Mouse (Mus musculus): ENCODE results near the gene Mark2.

The Mark2 gene

GRCm38 (mm10) chr19:7267091-7267741 is 74.4 kb downstream of the Mark2 start, which contains the start of gene Rcor2:
Gene Rcor2 (plus strand): TSS chr19:7267325.
- DNase-seq (ENCODE audit: low spot score), result peak; percentile 80

GRCm38 (mm10) chr19:7266421-7266831 is 75.2 kb downstream of the Mark2 start:
- DNase-seq (ENCODE audit: low spot score), result no peak

GRCm38 (mm10) chr19:7265478-7266191 is 76.0 kb downstream of the Mark2 start:
- DNase-seq (ENCODE audit: low spot score), result no peak

- DNase-seq (ENCODE audit: low spot score), result no peak
Observed at GRCm38 (mm10) chr19:7264766-7265331, 76.8 kb downstream of the Mark2 start.

GRCm38 (mm10) chr19:7264088-7264765 is 77.4 kb downstream of the Mark2 start:
- peak; percentile 66 for DNase-seq (ENCODE audit: low spot score)

- no peak for DNase-seq (ENCODE audit: low spot score)
Observed at GRCm38 (mm10) chr19:7262592-7262991, 79.1 kb downstream of the Mark2 start.

- DNase-seq (ENCODE audit: low spot score), result no peak
Observed at GRCm38 (mm10) chr19:7261964-7262363, 79.7 kb downstream of the Mark2 start.

- no peak for DNase-seq (ENCODE audit: low spot score)
Observed at GRCm38 (mm10) chr19:7261476-7261875, 80.2 kb downstream of the Mark2 start.

- DNase-seq (ENCODE audit: low spot score), result no peak
Observed at GRCm38 (mm10) chr19:7257881-7258280, 83.8 kb downstream of the Mark2 start.

GRCm38 (mm10) chr19:7246021-7246420 is 95.6 kb downstream of the Mark2 start:
- no peak for DNase-seq (ENCODE audit: low spot score)

GRCm38 (mm10) chr19:7240782-7241690 is 100.6 kb downstream of the Mark2 start, which contains the start of gene Naa40:
Gene Naa40 (minus strand): TSS chr19:7241183.
- peak; percentile 94 for DNase-seq (ENCODE audit: low spot score)

GRCm38 (mm10) chr19:7240291-7240690 is 101.4 kb downstream of the Mark2 start:
- DNase-seq (ENCODE audit: low spot score), result no peak

- DNase-seq (ENCODE audit: low spot score), result no peak
Observed at GRCm38 (mm10) chr19:7239574-7239973, 102.1 kb downstream of the Mark2 start.

- DNase-seq (ENCODE audit: low spot score), result no peak
Observed at GRCm38 (mm10) chr19:7236742-7237141, 104.9 kb downstream of the Mark2 start.

GRCm38 (mm10) chr19:7236011-7236410 is 105.6 kb downstream of the Mark2 start:
- no peak for DNase-seq (ENCODE audit: low spot score)

GRCm38 (mm10) chr19:7235461-7235860 is 106.2 kb downstream of the Mark2 start:
- DNase-seq (ENCODE audit: low spot score), result no peak

GRCm38 (mm10) chr19:7234537-7235221 is 107.0 kb downstream of the Mark2 start:
- peak; percentile 51 for DNase-seq (ENCODE audit: low spot score)

- no peak for DNase-seq (ENCODE audit: low spot score)
Observed at GRCm38 (mm10) chr19:7226511-7226914, 115.1 kb downstream of the Mark2 start.

Data from testis, postnatal 14 days (tissue).